Mouse (Mus musculus) midbrain, postnatal 0 days (tissue): ENCODE data around the gene Ubr4. TPM values are rescaled to one million over a fixed set of nuclear protein-coding genes. Genes with fewer than 3 reads are reported as not detected.

Experiments
- ATAC-seq: fragments of 200-750 bp; cut with Nextera tagmentation; 2 replicates; pipeline ENCODE4 v1.8.0; 2017; ENCODE audit warnings: moderate number of reproducible peaks, mild to moderate bottlenecking, moderate TSS enrichment, moderate library complexity; ENCODE audit not compliant: low FRiP score
- DNase-seq: peaks from one replicate; pipeline ENCODE4 v3.0.0-alpha.2; 2015; ENCODE audit warnings: low spot score
- H3K27ac ChIP-seq: fragments of 300-500 bp; sonication (generic); 2 replicates; pipeline ENCODE4 v1.5.1; 2014; ENCODE audit warnings: low read depth, mild to moderate bottlenecking, low read length, mixed read lengths
- H3K27me3 ChIP-seq: fragments of 300-500 bp; sonication (generic); 2 replicates; pipeline ENCODE4 v1.6.1; 2014; ENCODE audit warnings: low read length, control low read depth, mixed read lengths; ENCODE audit not compliant: insufficient read depth
- H3K36me3 ChIP-seq: fragments of 300-500 bp; sonication (generic); 2 replicates; pipeline ENCODE4 v1.6.1; 2014; ENCODE audit warnings: low read length, control low read depth, mixed read lengths; ENCODE audit not compliant: insufficient read depth
- H3K4me1 ChIP-seq: fragments of 300-500 bp; sonication (generic); 2 replicates; pipeline ENCODE4 v1.6.1; 2014; ENCODE audit warnings: mild to moderate bottlenecking, control low read depth, antibody characterized with exemption, low read length, mixed read lengths; ENCODE audit not compliant: insufficient read depth
- H3K4me2 ChIP-seq: fragments of 300-500 bp; sonication (generic); 2 replicates; pipeline ENCODE4 v1.6.1; 2014; ENCODE audit warnings: low read depth, mild to moderate bottlenecking, low read length, mixed read lengths; ENCODE audit not compliant: poor library complexity, severe bottlenecking
- H3K4me3 ChIP-seq: fragments of 300-500 bp; sonication (generic); 2 replicates; pipeline ENCODE4 v1.5.1; 2014; ENCODE audit warnings: low read depth, mild to moderate bottlenecking, low read length, moderate library complexity
- H3K9ac ChIP-seq: fragments of 300-500 bp; sonication (generic); replicated peaks from 2 replicates; pipeline ENCODE4 v1.6.1; 2014; ENCODE audit warnings: mild to moderate bottlenecking, low read length, moderate library complexity, mixed read lengths; ENCODE audit not compliant: poor library complexity, severe bottlenecking
- H3K9me3 ChIP-seq: fragments of 300-500 bp; sonication (generic); 2 replicates; pipeline ENCODE4 v1.6.1; 2016; ENCODE audit warnings: low read length, control low read depth
- CTCF ChIP-seq: IDR thresholded peaks from 2 replicates; pipeline ENCODE4 v1.5.1; 2016; ENCODE audit warnings: antibody characterized with exemption, mild to moderate bottlenecking
- WGBS: fragments of 180-500 bp; shearing (Covaris S2); extraction: QIAGEN DNeasy Blood & Tissue Kit; methylation state at CpG from one replicate; pipeline ENCODE4 v1.1.7; 2014; 5-methylcytosine and 5-hydroxymethylcytosine counted together
- polyA plus RNA-seq: library from polyadenylated mRNA; unstranded; fragments of >200 nt; fragmentation: Nextera tagmentation; extraction: Ambion mirVana; gene quantifications from 2 replicates; pipeline ENCODE4 v1.2.1, GENCODE M21; 2015
- total RNA-seq: library from RNA; depleted of rRNA; stranded (reverse); fragments of >200 nt; gene quantifications from 2 replicates; pipeline ENCODE4 v1.2.3, GENCODE M21; 2014

Gene Ubr4
- total and polyA plus RNA-seq, 2 experiments from 2014 or later: 63.6 to 176 TPM

- DNase-seq (no peak), ATAC-seq (no peak)
- no peaks in the 10 kb centered on the region for H3K9me3 ChIP-seq
- no peak overlapping the region for H3K4me3 ChIP-seq
- no peak overlapping the region for H3K27ac ChIP-seq
- H3K9ac ChIP-seq: no peak overlapping the region
- no peaks in the 10 kb centered on the region for H3K4me1 ChIP-seq
- peaks cover 93% of the 10 kb centered on the region for H3K36me3 ChIP-seq
- no peak overlapping the region for H3K4me2 ChIP-seq
- TF ChIP-seq CTCF: no peak
- H3K27me3 ChIP-seq: no peaks in the 10 kb centered on the region
- 84% methylated on average over 15 of the region's 15 CpGs for WGBS
Observed at GRCm38 (mm10) chr4:139442391-139443355, 90.3 kb downstream of the Ubr4 start.

- peaks cover 93% of the 10 kb centered on the region for H3K36me3 ChIP-seq
- no peak for TF ChIP-seq CTCF
- H3K9ac ChIP-seq: no peak overlapping the region
- H3K27ac ChIP-seq: no peak overlapping the region
- H3K9me3 ChIP-seq: no peaks in the 10 kb centered on the region
- H3K4me2 ChIP-seq: no peak overlapping the region
- H3K27me3 ChIP-seq: no peaks in the 10 kb centered on the region
- no peak for ATAC-seq
- DNase-seq: no peak
- no peak overlapping the region for H3K4me3 ChIP-seq
- no peaks in the 10 kb centered on the region for H3K4me1 ChIP-seq
- whole genome bisulfite sequencing: 92% methylated on average over 10 of the region's 10 CpGs
Observed at GRCm38 (mm10) chr4:139444315-139444714, 91.9 kb downstream of the Ubr4 start.

GRCm38 (mm10) chr4:139446176-139446575 is 93.8 kb downstream of the Ubr4 start:
- H3K4me2 ChIP-seq: no peak overlapping the region
- no peak overlapping the region for H3K4me3 ChIP-seq
- TF ChIP-seq CTCF: no peak
- ATAC-seq: no peak
- DNase-seq: no peak
- 81% methylated on average over 2 of the region's 2 CpGs for WGBS
- no peak overlapping the region for H3K27ac ChIP-seq
- no peaks in the 10 kb centered on the region for H3K27me3 ChIP-seq
- no peaks in the 10 kb centered on the region for H3K9me3 ChIP-seq
- H3K9ac ChIP-seq: no peak overlapping the region
- H3K4me1 ChIP-seq: no peaks in the 10 kb centered on the region
- peaks cover 93% of the 10 kb centered on the region for H3K36me3 ChIP-seq

- Histone ChIP-seq H3K4me2 (no peak overlapping the region), H3K9ac (no peak overlapping the region), H3K36me3 (peaks cover 93% of the 10 kb centered on the region), H3K4me3 (no peak overlapping the region), H3K4me1 (no peaks in the 10 kb centered on the region), H3K27me3 (no peaks in the 10 kb centered on the region), H3K27ac (0 out of 2 replicates have a peak overlapping the region, but pooled peaks have one; percentile 32), H3K9me3 (no peaks in the 10 kb centered on the region)
- TF ChIP-seq CTCF: no peak
- 93% methylated on average over 11 of the region's 11 CpGs for WGBS
- DNase-seq: no peak
- no peak for ATAC-seq
Observed at GRCm38 (mm10) chr4:139446731-139447675, 94.6 kb downstream of the Ubr4 start.

GRCm38 (mm10) chr4:139452944-139453700 is 100.7 kb downstream of the Ubr4 start:
- DNase-seq: no peak
- TF ChIP-seq CTCF: no peak
- no peaks in the 10 kb centered on the region for H3K9me3 ChIP-seq
- no peak for ATAC-seq
- no peak overlapping the region for H3K27ac ChIP-seq
- no peak overlapping the region for H3K4me3 ChIP-seq
- WGBS: 94% methylated on average over 8 of the region's 8 CpGs
- no peaks in the 10 kb centered on the region for H3K27me3 ChIP-seq
- no peaks in the 10 kb centered on the region for H3K4me1 ChIP-seq
- H3K36me3 ChIP-seq: peaks cover 94% of the 10 kb centered on the region
- no peak overlapping the region for H3K4me2 ChIP-seq
- H3K9ac ChIP-seq: no peak overlapping the region
